Mouse (Mus musculus) heart, embryonic 14.5 days (tissue): Measurements from ENCODE around the gene Fstl1. TPM values are rescaled to one million over a fixed set of nuclear protein-coding genes. Genes with fewer than 3 reads are reported as not detected.
A peak's percentile ranks its signal among the peaks of the same experiment; 100 is the strongest.

Source experiments
- ATAC-seq: fragments of 200-750 bp; cut with Nextera tagmentation; 2 replicates; pipeline ENCODE4 v1.8.0; 2017; ENCODE audit warnings: low read depth, moderate TSS enrichment; ENCODE audit not compliant: insufficient number of reproducible peaks, insufficient read depth, low FRiP score
- H3K27ac ChIP-seq, 2 experiments: fragments of 200-500 bp in 1 of 2; fragments of 300-500 bp in 1 of 2; sonication (generic) in 1 of 2; replicated peaks in 1 of 2; 2 replicates each; pipeline ENCODE4 v1.5.1; 2012 to 2014; ENCODE audit warnings: low read depth in 2 of 2, low read length in 2 of 2, control low read depth in 1 of 2, mild to moderate bottlenecking in 1 of 2, mixed read lengths in 1 of 2; ENCODE audit not compliant: control insufficient read depth in 1 of 2, insufficient read depth in 1 of 2
- H3K27me3 ChIP-seq: fragments of 300-500 bp; sonication (generic); 2 replicates; pipeline ENCODE4 v1.6.1; 2014; ENCODE audit warnings: mild to moderate bottlenecking, low read length, control low read depth; ENCODE audit not compliant: control insufficient read depth, insufficient read depth
- H3K36me3 ChIP-seq: fragments of 300-500 bp; sonication (generic); 2 replicates; pipeline ENCODE4 v1.6.1; 2014; ENCODE audit warnings: mild to moderate bottlenecking, control low read depth, low read length, mixed read lengths; ENCODE audit not compliant: control insufficient read depth, insufficient read depth
- H3K4me1 ChIP-seq, 2 experiments: fragments of 200-500 bp in 1 of 2; fragments of 300-500 bp in 1 of 2; sonication (generic) in 1 of 2; 2 replicates each; pipeline ENCODE4 v1.6.1; 2012 to 2014; ENCODE audit warnings: low read length in 2 of 2, control low read depth in 1 of 2, mixed read lengths in 1 of 2; ENCODE audit not compliant: control insufficient read depth in 2 of 2, insufficient read depth in 2 of 2
- H3K4me2 ChIP-seq: fragments of 300-500 bp; sonication (generic); 2 replicates; pipeline ENCODE4 v1.6.1; 2014; ENCODE audit warnings: mild to moderate bottlenecking, low read length
- H3K4me3 ChIP-seq, 2 experiments: fragments of 200-500 bp in 1 of 2; fragments of 300-500 bp in 1 of 2; sonication (generic) in 1 of 2; 2 replicates each; pipeline ENCODE4 v1.5.1; 2012 to 2014; ENCODE audit warnings: low read length in 2 of 2, mild to moderate bottlenecking in 2 of 2, control low read depth in 1 of 2, low read depth in 1 of 2, moderate library complexity in 1 of 2; ENCODE audit not compliant: control insufficient read depth in 1 of 2, insufficient read depth in 1 of 2
- H3K9ac ChIP-seq: fragments of 300-500 bp; sonication (generic); 2 replicates; pipeline ENCODE4 v1.6.1; 2014; ENCODE audit warnings: mild to moderate bottlenecking, low read length
- H3K9me3 ChIP-seq: fragments of 300-500 bp; sonication (generic); 2 replicates; pipeline ENCODE4 v1.6.1; 2016; ENCODE audit warnings: low read length, control low read depth; ENCODE audit not compliant: control insufficient read depth
- WGBS: fragments of 180-500 bp; shearing (Covaris S2); extraction: QIAGEN DNeasy Blood & Tissue Kit; methylation state at CpG from one replicate; pipeline ENCODE4 v1.1.7; 2014; 5-methylcytosine and 5-hydroxymethylcytosine counted together
- polyA plus RNA-seq: library from polyadenylated mRNA; unstranded; fragments of >200 nt; fragmentation: Nextera tagmentation; extraction: Ambion mirVana; gene quantifications from 2 replicates; pipeline ENCODE4 v1.2.1, GENCODE M21; 2014

The Fstl1 gene
- polyA plus RNA-seq, 1 experiment from 2014 or later = 600 TPM

GRCm38 (mm10) chr16:37796270-37796669, 19.6 kb downstream of the Fstl1 start:
- Histone ChIP-seq H3K36me3 (peaks cover 48% of the 10 kb centered on the region), H3K4me2 (no peak overlapping the region), H3K4me1 (peaks cover 12 to 40% of the 10 kb centered on the region in 2 experiments), H3K27ac (no peak overlapping the region; a peak in 1 of 4 replicates), H3K27me3 (no peaks in the 10 kb centered on the region), H3K9me3 (no peaks in the 10 kb centered on the region), H3K9ac (no peak overlapping the region), H3K4me3 (no peak overlapping the region)
- no peak for ATAC-seq
- WGBS = 42% methylated on average over 11 of the region's 11 CpGs

- no peak overlapping the region for H3K4me2 ChIP-seq
- WGBS = 78% methylated on average over 2 of the region's 2 CpGs
- no peaks in the 10 kb centered on the region for H3K27me3 ChIP-seq
- no peak overlapping the region for H3K27ac ChIP-seq
- ATAC-seq = no peak
- H3K4me1 ChIP-seq = peaks cover 2 to 7% of the 10 kb centered on the region in 2 experiments; a peak in 3 of 4 replicates
- H3K36me3 ChIP-seq = peaks cover 60% of the 10 kb centered on the region
- no peak overlapping the region for H3K4me3 ChIP-seq
- H3K9me3 ChIP-seq = peaks cover 8% of the 10 kb centered on the region; the same call in 1 of the 2 replicates
- no peak overlapping the region for H3K9ac ChIP-seq
Observed at GRCm38 (mm10) chr16:37801097-37801496, 24.4 kb downstream of the Fstl1 start.

- H3K36me3 ChIP-seq = peaks cover 65% of the 10 kb centered on the region
- H3K27me3 ChIP-seq = no peaks in the 10 kb centered on the region
- H3K9me3 ChIP-seq = peaks cover 8% of the 10 kb centered on the region; the same call in 1 of the 2 replicates
- ATAC-seq = no peak
- no peak overlapping the region for H3K4me3 ChIP-seq
- no peak overlapping the region for H3K27ac ChIP-seq
- no peak overlapping the region for H3K4me2 ChIP-seq
- 76% methylated on average over 4 of the region's 4 CpGs for WGBS
- peaks cover 2 to 18% of the 10 kb centered on the region in 2 experiments; a peak in 3 of 4 replicates for H3K4me1 ChIP-seq
- no peak overlapping the region for H3K9ac ChIP-seq
Observed at GRCm38 (mm10) chr16:37802686-37803295, 26.1 kb downstream of the Fstl1 start.

- Histone ChIP-seq H3K27me3 (no peaks in the 10 kb centered on the region), H3K9me3 (peaks cover 8% of the 10 kb centered on the region; the same call in 1 of the 2 replicates), H3K27ac (no peak overlapping the region), H3K4me3 (no peak overlapping the region), H3K4me1 (peaks cover 4 to 25% of the 10 kb centered on the region in 2 experiments), H3K36me3 (peaks cover 70% of the 10 kb centered on the region), H3K4me2 (no peak overlapping the region), H3K9ac (no peak overlapping the region)
- ATAC-seq = no peak
- 95% methylated on average over 9 of the region's 9 CpGs for WGBS
Observed at GRCm38 (mm10) chr16:37803387-37803950, 26.8 kb downstream of the Fstl1 start.

GRCm38 (mm10) chr16:37805746-37806495, 29.2 kb downstream of the Fstl1 start:
- WGBS = 54% methylated on average over 3 of the region's 3 CpGs
- Histone ChIP-seq H3K4me1 (peaks cover 13 to 36% of the 10 kb centered on the region in 2 experiments), H3K9ac (no peak overlapping the region), H3K4me2 (no peak overlapping the region), H3K9me3 (peaks cover 8% of the 10 kb centered on the region; the same call in 1 of the 2 replicates), H3K4me3 (no peak overlapping the region), H3K27me3 (no peaks in the 10 kb centered on the region), H3K36me3 (peaks cover 60% of the 10 kb centered on the region), H3K27ac (peak overlapping the region; percentile 44 to 67)
- ATAC-seq = no peak

- no peak overlapping the region; a peak in 1 of 4 replicates for H3K27ac ChIP-seq
- H3K36me3 ChIP-seq = peaks cover 49% of the 10 kb centered on the region
- no peaks in the 10 kb centered on the region for H3K27me3 ChIP-seq
- ATAC-seq = no peak
- no peak overlapping the region for H3K4me3 ChIP-seq
- H3K4me2 ChIP-seq = no peak overlapping the region
- no peak overlapping the region for H3K9ac ChIP-seq
- peaks cover 8% of the 10 kb centered on the region; the same call in 1 of the 2 replicates for H3K9me3 ChIP-seq
- peaks cover 18 to 44% of the 10 kb centered on the region in 2 experiments for H3K4me1 ChIP-seq
- WGBS = 86% methylated on average over 8 of the region's 8 CpGs
Observed at GRCm38 (mm10) chr16:37807269-37807668, 30.6 kb downstream of the Fstl1 start.

- 31% methylated on average over 10 of the region's 10 CpGs for WGBS
- peak overlapping the region; percentile 82 to 85 for H3K27ac ChIP-seq
- H3K36me3 ChIP-seq = peaks cover 31% of the 10 kb centered on the region
- H3K4me3 ChIP-seq = no peak overlapping the region
- ATAC-seq = no peak
- peaks cover 8% of the 10 kb centered on the region; the same call in 1 of the 2 replicates for H3K9me3 ChIP-seq
- no peaks in the 10 kb centered on the region for H3K27me3 ChIP-seq
- H3K4me1 ChIP-seq = peaks cover 26 to 61% of the 10 kb centered on the region in 2 experiments
- peak overlapping the region; percentile 40 for H3K4me2 ChIP-seq
- H3K9ac ChIP-seq = peak overlapping the region; percentile 25
Observed at GRCm38 (mm10) chr16:37808866-37809622, 32.4 kb downstream of the Fstl1 start.
